Mouse (Mus musculus) left cerebral cortex, adult 18-20 months (tissue): Measurements from ENCODE around the gene Vcp. TPM values are rescaled to one million over a fixed set of nuclear protein-coding genes. Genes with fewer than 3 reads are reported as not detected.

Source experiments
- DNase-seq, 2 experiments: peaks; one replicate each; pipeline ENCODE4 v3.0.0; 2021 to 2022; ENCODE audit warnings: low spot score in 2 of 2, mixed read lengths in 1 of 2
- total RNA-seq, 2 experiments: library from RNA; stranded (reverse); gene quantifications; 2 replicates each; pipeline ENCODE4 v1.2.3; 2021

Gene Vcp
- total RNA-seq, 2 experiments from 2014 or later = 180 to 185 TPM

GRCm38 (mm10) chr4:42978062-42978461, 22.2 kb downstream of the Vcp start:
- DNase-seq = no peak

GRCm38 (mm10) chr4:42973868-42974267, 26.4 kb downstream of the Vcp start:
- DNase-seq = no peak

GRCm38 (mm10) chr4:42972952-42973351, 27.4 kb downstream of the Vcp start:
- DNase-seq = no peak

- no peak for DNase-seq
Measured at GRCm38 (mm10) chr4:42969304-42969703, 31.0 kb downstream of the Vcp start, which contains the start of gene 1700022I11Rik. 1700022I11Rik (plus strand) TSS chr4:42969604.

- DNase-seq = peak in 1 of 2 experiments; percentile 54
Measured at GRCm38 (mm10) chr4:42965039-42965719, 35.1 kb downstream of the Vcp start.

GRCm38 (mm10) chr4:42963480-42963879, 36.8 kb downstream of the Vcp start:
- no peak for DNase-seq

DNA sequence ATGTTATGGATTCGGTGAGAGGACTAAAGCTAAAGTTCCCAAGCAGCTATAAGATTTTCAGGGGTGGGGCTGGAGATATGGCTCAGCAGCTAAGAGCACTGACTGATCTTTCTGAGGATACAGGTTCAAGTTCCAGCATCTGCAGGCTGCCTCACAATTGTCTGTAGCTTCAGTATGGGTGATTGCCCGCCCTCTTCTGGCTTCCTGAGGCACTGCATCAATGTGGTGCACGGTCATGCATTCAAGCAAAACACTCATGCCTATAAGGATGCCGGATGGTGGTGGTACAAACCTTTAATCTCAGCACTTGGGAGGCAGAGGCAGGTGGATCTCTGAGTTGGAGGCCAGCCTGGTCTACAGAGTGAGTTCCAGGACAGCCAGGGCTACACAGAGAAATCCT, 38.7 kb downstream of the Vcp start:
- DNase-seq = peak; percentile 74 to 76

GRCm38 (mm10) chr4:42959382-42959781, 40.9 kb downstream of the Vcp start:
- DNase-seq = no peak

- DNase-seq = no peak
Measured at GRCm38 (mm10) chr4:42958942-42959341, 41.4 kb downstream of the Vcp start.

DNA sequence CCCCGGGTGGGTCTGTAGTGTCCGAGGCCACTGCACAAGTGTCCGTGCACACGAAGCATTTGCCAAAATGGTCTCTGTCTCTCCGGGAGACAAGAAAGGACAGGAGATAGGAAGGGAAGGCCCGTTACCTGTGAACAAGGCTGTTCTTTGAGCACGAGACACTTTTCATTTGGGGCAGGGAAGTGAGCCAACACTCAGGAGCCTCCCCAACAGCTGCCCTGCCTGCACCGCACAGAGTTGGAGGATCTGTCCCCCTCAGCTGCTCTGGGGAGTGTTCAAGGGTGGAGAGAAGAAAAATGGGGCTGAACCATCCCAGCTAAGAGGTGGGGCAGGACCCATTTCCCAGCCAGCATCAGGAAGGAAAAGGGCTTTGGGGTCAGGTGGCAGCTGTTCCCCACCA, 42.3 kb downstream of the Vcp start:
- DNase-seq = no peak

- no peak for DNase-seq
Measured at GRCm38 (mm10) chr4:42957306-42957705, 43.0 kb downstream of the Vcp start.

DNA sequence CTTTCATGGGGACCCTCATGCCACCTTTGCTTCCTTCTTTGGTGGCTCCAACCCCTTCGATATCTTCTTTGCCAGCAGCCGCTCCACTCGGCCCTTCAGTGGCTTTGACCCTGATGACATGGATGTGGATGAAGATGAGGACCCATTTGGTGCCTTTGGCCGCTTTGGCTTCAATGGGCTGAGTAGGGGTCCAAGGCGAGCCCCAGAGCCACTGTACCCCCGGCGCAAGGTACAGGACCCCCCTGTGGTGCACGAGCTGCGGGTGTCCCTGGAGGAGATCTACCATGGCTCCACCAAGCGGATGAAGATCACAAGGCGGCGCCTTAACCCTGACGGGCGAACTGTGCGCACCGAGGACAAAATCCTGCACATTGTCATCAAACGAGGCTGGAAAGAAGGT, 43.7 kb downstream of the Vcp start:
- no peak for DNase-seq

GRCm38 (mm10) chr4:42955200-42955599, 45.1 kb downstream of the Vcp start:
- no peak for DNase-seq

DNA sequence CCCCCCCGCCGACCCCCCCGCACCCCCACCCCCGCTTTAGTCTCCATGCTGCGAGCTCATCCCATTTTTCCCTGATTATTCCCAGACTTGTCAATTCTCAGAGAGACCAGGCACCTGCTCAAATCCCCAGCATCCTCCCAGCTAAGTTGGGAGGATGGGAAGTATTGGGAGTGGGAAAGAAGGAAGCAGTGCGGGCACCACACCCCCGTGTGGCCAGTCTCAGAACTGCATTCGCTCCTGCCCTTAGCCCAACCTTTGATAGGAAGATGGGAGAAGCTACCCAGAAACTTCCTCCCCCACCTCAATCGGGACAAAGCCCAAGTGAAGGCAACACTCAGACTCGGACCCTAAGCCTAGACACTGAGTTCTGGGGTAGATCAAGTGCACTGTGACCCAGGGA, 46.0 kb downstream of the Vcp start:
- peak; percentile 80 to 83 for DNase-seq

DNA sequence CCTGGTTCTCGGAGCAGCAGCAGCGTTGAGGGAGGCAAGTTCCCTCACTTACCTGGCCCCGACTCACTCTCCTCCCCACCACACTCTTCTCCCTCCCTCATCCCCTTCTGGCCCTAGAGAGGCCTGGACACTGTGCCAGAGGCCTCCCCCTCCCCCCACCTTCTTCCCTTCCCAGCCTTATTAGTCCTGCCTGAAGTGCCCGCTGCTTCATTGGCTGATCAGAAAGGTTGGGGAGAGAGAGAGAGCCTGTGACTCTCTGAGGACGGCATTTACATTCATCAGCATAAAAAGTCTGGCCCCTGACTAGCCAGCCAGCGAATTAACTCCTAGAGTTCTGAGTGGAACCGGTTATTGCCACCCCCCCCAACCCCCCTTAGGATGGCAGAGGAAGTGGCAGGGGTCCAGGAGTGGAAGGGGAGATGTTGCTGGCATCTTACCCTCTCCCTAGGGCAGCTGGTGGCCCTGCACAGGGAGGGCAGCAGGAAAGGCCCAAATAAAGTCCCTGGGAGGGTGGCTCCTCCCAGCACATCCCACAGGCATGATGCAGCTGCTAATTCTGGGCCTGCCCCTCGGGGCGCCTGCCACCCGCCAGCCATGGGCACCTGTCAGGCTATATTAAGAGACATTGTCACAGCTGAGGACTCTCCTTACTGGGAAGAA, 46.7 kb downstream of the Vcp start:
- DNase-seq = peak in 1 of 2 experiments; percentile 60

DNA sequence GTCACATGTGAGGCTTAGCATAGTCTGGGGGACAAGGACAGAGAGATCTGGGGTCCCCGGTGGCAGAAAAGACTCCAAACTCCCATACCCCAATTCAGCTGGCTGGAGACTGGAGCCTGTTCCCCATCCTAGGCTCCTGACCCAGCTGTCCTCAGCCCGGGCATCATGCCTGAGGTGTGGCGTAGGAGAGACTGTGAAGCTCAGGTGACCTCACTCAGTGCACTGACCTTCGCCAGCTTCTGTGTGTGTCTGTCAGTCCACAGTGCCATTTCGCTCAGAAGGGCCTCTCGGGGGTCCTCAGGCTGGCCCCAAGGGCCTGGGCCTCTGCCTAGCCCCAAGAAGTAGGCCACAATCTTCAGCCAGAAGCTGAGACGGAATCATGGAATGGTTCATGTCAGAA, 47.7 kb downstream of the Vcp start:
- DNase-seq = no peak

GRCm38 (mm10) chr4:42951206-42952195, 48.8 kb downstream of the Vcp start:
- DNase-seq = no peak

GRCm38 (mm10) chr4:42950065-42950558, 50.2 kb downstream of the Vcp start:
- peak; percentile 87 to 90 for DNase-seq

- peak; percentile 98 to 99 for DNase-seq
Measured at GRCm38 (mm10) chr4:42949676-42950051, 50.6 kb downstream of the Vcp start, which contains the start of gene Dnajb5. Dnajb5 (plus strand) TSS chr4:42949814.

- no peak for DNase-seq
Measured at GRCm38 (mm10) chr4:42949051-42949675, 51.1 kb downstream of the Vcp start.

- peak; percentile 65 to 80 for DNase-seq
Measured at GRCm38 (mm10) chr4:42948527-42948926, 51.8 kb downstream of the Vcp start.
